Mouse (Mus musculus) spleen, adult 2 months (tissue): Measurements from ENCODE around the gene Rfx5. TPM values are rescaled to one million over a fixed set of nuclear protein-coding genes. Genes with fewer than 3 reads are reported as not detected.

Experiments used
- DNase-seq, 2 experiments: peaks; one replicate each; pipeline versions ENCODE4 v3.0.0 to v3.0.0-alpha.2; 2012 to 2021; ENCODE audit warnings: low spot score in 2 of 2, low read depth in 1 of 2
- H3K27ac ChIP-seq: fragments of 200-500 bp; 2 replicates; pipeline ENCODE4 v1.5.1; 2012; ENCODE audit warnings: low read length, inconsistent platforms; ENCODE audit not compliant: insufficient read depth
- H3K27me3 ChIP-seq: fragments of 200-500 bp; 2 replicates; pipeline ENCODE4 v1.6.1; 2012; ENCODE audit warnings: mild to moderate bottlenecking, moderate library complexity, low read length, inconsistent platforms; ENCODE audit not compliant: control insufficient read depth, insufficient read depth
- H3K36me3 ChIP-seq: fragments of 200-500 bp; 2 replicates; pipeline ENCODE4 v1.6.1; 2012; ENCODE audit warnings: mild to moderate bottlenecking, low read length, inconsistent platforms; ENCODE audit not compliant: control insufficient read depth, insufficient read depth
- H3K4me1 ChIP-seq: fragments of 200-500 bp; 2 replicates; pipeline ENCODE4 v1.6.1; 2011; ENCODE audit warnings: inconsistent platforms; ENCODE audit not compliant: control insufficient read depth, insufficient read depth, insufficient read length
- H3K4me3 ChIP-seq: fragments of 200-500 bp; 2 replicates; pipeline ENCODE4 v1.5.1; 2011; ENCODE audit warnings: mild to moderate bottlenecking, inconsistent platforms; ENCODE audit not compliant: insufficient read depth, insufficient read length; ENCODE audit errors: extremely low read depth
- CTCF ChIP-seq: fragments of 200-500 bp; IDR thresholded peaks from 2 replicates; pipeline ENCODE4 v1.5.1; 2011; ENCODE audit warnings: mild to moderate bottlenecking, inconsistent platforms; ENCODE audit not compliant: insufficient read depth, insufficient read length, insufficient replicate concordance; ENCODE audit errors: extremely low read depth
- POLR2A ChIP-seq: fragments of 200-500 bp; IDR thresholded peaks from 2 replicates; pipeline ENCODE4 v1.6.1; 2011; ENCODE audit warnings: low read depth, low read length, inconsistent platforms
- WGBS: fragments of 180-500 bp; shearing (Covaris S2); methylation state at CpG from one replicate; pipeline ENCODE4 v1.1.7; 2018; 5-methylcytosine and 5-hydroxymethylcytosine counted together
- polyA plus RNA-seq: library from polyadenylated mRNA; depleted of rRNA; stranded (reverse); fragments of >200 nt; gene quantifications from 2 replicates; pipeline ENCODE4 v1.2.3, GENCODE M21; 2012

The Rfx5 gene
- polyA plus RNA-seq, 1 experiment: 23.9 TPM

DNA sequence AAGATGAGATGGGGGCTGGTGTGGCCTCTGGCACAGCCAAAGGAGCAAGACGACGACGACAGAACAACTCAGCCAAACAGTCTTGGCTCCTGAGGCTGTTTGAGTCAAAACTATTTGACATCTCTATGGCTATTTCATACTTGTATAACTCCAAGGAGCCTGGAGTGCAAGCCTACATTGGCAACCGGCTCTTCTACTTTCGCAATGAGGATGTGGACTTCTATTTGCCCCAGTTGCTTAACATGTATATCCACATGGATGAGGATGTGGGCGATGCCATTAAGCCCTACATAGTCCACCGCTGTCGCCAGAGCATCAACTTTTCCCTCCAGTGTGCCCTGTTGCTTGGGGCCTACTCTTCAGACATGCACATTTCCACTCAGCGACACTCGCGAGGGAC lies 30.4 kb downstream of the Rfx5 start:
- Histone ChIP-seq H3K36me3 (peaks cover 17% of the 10 kb centered on the region), H3K27ac (no peak overlapping the region), H3K27me3 (no peaks in the 10 kb centered on the region), H3K4me3 (no peak overlapping the region), H3K4me1 (no peaks in the 10 kb centered on the region; the same call in 1 of the 2 replicates)
- TF ChIP-seq CTCF (no peak), POLR2A (no peak)
- WGBS: 92% methylated on average over 11 of the region's 11 CpGs
- no peak for DNase-seq

DNA sequence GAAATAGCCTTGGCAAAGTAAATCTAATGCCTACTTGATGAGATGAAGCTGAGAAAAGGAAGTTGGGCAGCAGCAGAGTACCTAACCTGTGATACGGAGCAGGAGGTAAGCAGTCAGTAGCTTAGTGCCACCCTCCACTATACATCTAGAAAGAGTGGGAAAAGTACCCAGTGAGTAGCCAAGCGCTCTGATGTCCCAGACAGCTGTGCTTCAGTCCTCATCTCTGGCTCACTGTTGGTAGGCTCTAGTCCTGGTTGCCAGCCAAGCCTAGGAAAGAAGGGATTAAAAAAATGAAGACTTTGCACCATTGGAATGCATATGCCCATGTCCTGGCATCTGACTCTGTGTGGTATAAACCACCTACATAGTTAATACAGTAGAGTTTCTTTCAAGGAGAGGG lies 31.6 kb downstream of the Rfx5 start:
- WGBS: 97% methylated on average over 2 of the region's 2 CpGs
- Histone ChIP-seq H3K27ac (no peak overlapping the region), H3K27me3 (no peaks in the 10 kb centered on the region), H3K4me3 (no peak overlapping the region), H3K36me3 (peaks cover 22% of the 10 kb centered on the region), H3K4me1 (no peaks in the 10 kb centered on the region; the same call in 1 of the 2 replicates)
- DNase-seq: no peak
- TF ChIP-seq POLR2A (no peak), CTCF (no peak)

DNA sequence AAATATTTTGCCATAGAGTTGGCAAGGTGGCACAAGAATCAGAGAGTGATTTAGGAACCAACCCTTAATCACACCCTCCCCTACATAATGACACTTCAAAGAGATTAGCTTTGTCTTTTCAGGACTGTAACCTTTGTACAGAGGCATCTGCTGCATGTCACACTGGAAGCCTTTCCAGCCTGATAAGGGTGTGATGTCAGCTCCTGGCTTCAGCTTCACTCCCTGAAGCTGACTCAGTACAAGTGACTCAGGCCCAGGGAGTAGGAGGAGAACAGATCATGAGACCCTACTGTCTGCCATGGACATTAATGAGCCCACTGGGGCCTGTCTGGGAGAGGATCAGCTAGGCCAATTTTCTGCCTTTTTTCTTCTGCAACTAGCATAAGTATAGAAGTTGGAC lies 33.7 kb downstream of the Rfx5 start:
- DNase-seq: no peak
- TF ChIP-seq POLR2A (no peak), CTCF (no peak)
- no peaks in the 10 kb centered on the region for H3K4me1 ChIP-seq
- no peak overlapping the region for H3K27ac ChIP-seq
- H3K27me3 ChIP-seq: no peaks in the 10 kb centered on the region
- no peak overlapping the region for H3K4me3 ChIP-seq
- H3K36me3 ChIP-seq: peaks cover 19% of the 10 kb centered on the region

DNA sequence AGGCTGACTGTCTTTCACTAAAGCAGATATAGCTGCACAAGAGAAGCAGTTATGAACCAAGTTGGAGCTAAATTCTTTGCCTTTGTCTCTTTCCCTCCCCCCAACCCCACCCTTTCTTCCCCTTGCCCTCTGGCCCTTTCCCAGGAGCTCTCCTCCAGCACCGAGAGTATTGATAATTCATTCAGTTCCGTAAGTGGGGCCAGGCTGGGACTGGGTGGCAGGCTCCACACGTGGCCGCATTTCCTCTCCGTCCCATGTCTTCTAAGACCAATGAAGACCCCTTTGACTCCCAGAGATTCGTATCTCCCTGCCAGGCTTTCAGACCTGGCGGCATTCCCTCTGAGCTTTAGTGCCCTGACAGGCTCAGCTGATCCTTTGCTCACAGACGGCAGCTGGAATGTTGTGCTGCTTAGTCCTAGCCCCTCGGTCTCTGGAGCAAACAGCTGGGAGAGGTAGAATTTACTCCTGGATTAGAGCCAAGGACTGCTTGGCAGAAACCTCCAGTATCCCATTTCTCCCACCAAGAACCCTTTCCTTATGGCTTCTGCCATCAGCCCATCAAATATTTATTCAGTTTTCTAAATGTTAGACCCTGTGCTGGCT lies 35.4 kb downstream of the Rfx5 start:
- no peaks in the 10 kb centered on the region for H3K27me3 ChIP-seq
- no peak overlapping the region for H3K4me3 ChIP-seq
- no peaks in the 10 kb centered on the region for H3K4me1 ChIP-seq
- TF ChIP-seq POLR2A (no peak), CTCF (no peak)
- no peak for DNase-seq
- WGBS: 88% methylated on average over 9 of the region's 9 CpGs
- no peak overlapping the region for H3K27ac ChIP-seq
- H3K36me3 ChIP-seq: peaks cover 25% of the 10 kb centered on the region

DNA sequence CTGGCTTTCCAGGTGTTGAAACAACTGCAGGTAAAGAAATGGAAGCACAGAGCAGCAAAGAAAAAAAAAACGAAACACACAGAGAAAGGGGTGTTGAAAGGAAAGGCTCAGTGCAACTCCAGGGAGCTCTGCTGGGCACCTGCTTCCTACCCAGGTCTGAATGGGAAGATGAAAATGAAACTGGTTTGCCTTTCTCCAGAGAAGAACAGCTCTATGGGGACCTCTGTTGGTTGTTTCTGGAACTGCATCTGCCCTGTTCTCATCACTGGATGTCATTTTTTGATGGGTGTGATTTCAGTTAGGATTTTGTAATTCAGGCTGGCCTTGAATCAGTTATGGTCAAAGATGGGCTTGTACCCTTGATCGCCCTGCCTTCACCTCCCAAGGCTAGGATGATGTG lies 43.1 kb downstream of the Rfx5 start:
- H3K36me3 ChIP-seq: peaks cover 39% of the 10 kb centered on the region
- H3K4me1 ChIP-seq: no peaks in the 10 kb centered on the region
- no peak overlapping the region for H3K4me3 ChIP-seq
- no peak overlapping the region for H3K27ac ChIP-seq
- TF ChIP-seq POLR2A (no peak), CTCF (peak; percentile 71; the same call in 1 of the 2 replicates)
- no peaks in the 10 kb centered on the region for H3K27me3 ChIP-seq
- DNase-seq: peak; percentile 66 to 84
- WGBS: 25% methylated on average over 2 of the region's 2 CpGs

DNA sequence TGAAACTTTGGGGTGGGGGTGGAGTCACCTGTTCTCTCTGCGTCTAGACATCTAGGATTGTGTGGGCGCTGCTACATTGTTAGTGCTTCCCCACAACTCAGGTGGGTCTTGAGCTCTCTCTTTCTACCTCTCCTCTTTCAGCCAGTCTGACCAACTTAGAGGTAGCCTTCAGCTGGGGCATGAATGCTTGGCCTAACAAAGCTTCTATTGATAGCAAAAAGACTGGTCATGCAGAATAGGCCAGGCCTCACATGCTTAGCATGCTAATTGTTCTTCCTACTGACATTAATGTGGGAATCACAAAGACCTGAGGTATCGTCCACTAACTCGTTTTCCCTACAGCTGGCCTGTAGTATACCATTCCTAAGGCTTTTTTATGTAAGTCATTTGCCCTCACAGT lies 48.7 kb downstream of the Rfx5 start:
- no peak overlapping the region for H3K27ac ChIP-seq
- TF ChIP-seq POLR2A: no peak
- no peak for TF ChIP-seq CTCF
- no peaks in the 10 kb centered on the region for H3K27me3 ChIP-seq
- no peak overlapping the region for H3K4me3 ChIP-seq
- H3K4me1 ChIP-seq: no peaks in the 10 kb centered on the region
- WGBS: 90% methylated on average over 4 of the region's 4 CpGs
- no peak for DNase-seq
- H3K36me3 ChIP-seq: peaks cover 44% of the 10 kb centered on the region

DNA sequence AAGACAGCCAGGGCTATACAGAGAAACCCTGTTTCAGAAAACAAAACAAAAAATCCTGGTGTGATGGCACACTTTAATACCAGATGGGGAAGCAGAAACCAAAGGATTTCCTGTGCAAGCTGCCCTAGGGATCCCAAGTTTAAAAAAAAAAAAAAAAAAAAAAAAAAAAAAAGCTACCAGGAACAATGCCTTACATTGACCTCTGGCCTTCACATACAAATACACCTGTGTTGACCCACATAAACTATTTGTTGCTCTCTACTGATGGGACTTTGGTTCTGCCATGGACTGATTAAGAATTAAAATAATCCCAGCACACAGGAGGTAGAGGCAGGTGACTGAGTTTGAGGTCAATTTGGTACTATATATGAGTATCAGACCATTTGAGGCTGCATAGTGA lies 49.4 kb downstream of the Rfx5 start:
- DNase-seq: no peak
- TF ChIP-seq POLR2A (no peak), CTCF (no peak)
- Histone ChIP-seq H3K4me3 (no peak overlapping the region), H3K27ac (no peak overlapping the region), H3K4me1 (no peaks in the 10 kb centered on the region), H3K27me3 (no peaks in the 10 kb centered on the region), H3K36me3 (peaks cover 49% of the 10 kb centered on the region)
